Mouse (Mus musculus): ENCODE results near the gene Uck2.

DNA sequence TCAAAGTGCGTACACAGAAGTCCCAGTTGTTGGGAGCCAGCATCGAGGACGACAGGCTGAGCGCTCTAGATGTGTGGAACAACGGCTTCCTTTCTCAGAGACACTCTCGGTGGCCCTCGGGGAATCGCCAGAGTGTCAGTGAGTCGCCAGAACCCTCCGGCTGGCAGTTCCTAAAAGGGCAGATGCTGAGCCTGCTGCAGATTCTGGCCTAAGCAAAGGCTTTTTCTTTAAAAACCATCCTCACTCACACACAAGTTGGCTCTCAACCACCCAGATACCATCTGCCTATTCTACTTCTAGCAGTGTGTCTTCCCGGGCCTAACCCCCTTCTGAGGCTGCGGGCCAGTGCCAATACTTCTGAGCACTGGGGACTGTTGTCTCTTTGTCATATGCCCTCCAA is 45.2 kb downstream of the Uck2 start:
- TF ChIP-seq CTCF (IDR thresholded peaks at IDR 0.05; ENCODE audit: borderline replicate concordance, control insufficient read depth, extremely low read depth, insufficient read depth, low read length, poor library complexity), result no peak
- TF ChIP-seq POLR2A (IDR thresholded peaks at IDR 0.05; ENCODE audit: control insufficient read depth, extremely low read depth, insufficient read depth, low read length, poor library complexity), result no peak
